Mouse (Mus musculus) bone marrow, adult 2 months (tissue): ENCODE results near the gene Uso1.

ENCODE experiments used
- CTCF ChIP-seq: fragments of 200-500 bp; IDR thresholded peaks from 2 replicates; pipeline ENCODE4 v1.5.1; 2011; ENCODE audit warnings: low read length, control low read depth; ENCODE audit not compliant: control insufficient read depth, insufficient read depth
- POLR2A ChIP-seq: fragments of 200-500 bp; IDR thresholded peaks from 2 replicates; pipeline ENCODE4 v1.6.1; 2011; ENCODE audit warnings: low read depth, mild to moderate bottlenecking, control low read depth, low read length, borderline replicate concordance; ENCODE audit not compliant: control insufficient read depth

DNA sequence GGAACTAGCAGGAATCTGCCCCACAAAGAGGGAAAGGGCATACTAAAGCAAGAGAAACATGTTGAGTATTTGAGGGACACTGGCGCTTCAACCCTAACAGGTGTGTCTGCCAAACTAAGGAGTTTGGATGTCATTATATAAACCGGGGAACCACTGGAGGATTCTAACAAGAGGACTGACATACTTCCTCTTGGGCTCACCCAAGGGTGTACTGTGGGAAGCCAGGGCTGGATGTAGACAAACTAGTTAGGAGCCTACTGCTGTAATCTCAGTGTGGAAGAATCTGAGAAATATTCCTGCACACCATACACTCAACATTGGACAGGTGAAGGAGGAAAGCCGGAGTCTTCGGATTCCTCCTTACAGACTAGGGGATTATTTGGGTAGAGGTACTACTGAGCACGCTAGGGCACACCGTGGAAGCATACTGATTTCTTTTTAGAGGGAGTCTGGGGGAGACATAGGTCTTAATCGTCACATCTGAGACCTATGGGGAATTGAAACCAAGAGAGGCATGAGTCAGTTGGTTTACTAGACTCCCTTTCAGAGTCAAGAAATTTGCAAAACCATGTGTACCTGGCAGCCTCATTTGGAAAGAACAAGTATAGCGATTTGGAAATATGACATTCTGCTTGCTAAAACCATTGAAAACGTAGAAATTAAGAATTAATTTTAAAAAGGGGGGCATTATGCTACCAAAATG lies 1.1 kb upstream of the Uso1 start:
- no peak for TF ChIP-seq CTCF
- TF ChIP-seq POLR2A = no peak
